ENCODE assay signal across 15 mouse cellular contexts in genomic region chr4:59333424-59333895, GRCm38 (mm10).
"Had no signal": no experiment of that assay in that cellular context is flagged by ENCODE, and none has a peak within 500 bp of the region (broad histone marks: within the 10 kb centered on the region; RNA-seq: fewer than 3 reads in every experiment).

No protein-coding gene starts in this region.

- DNase-seq: kidney, adult 2 months; kidney, postnatal 25 days; lung, adult 2 months; lung, postnatal 36 days; right cerebral cortex, adult 18-20 months; right cerebral cortex, postnatal 25 days; thymus, adult 18-20 months had no signal

- H3K4me3 ChIP-seq: left cerebral cortex, adult 2 months; limb, embryonic 10.5 days; liver, embryonic 15.5 days; midbrain, embryonic 10.5 days; midbrain, embryonic 15.5 days; neural tube, embryonic 15.5 days had no signal

- H3K36me3 ChIP-seq: limb, embryonic 10.5 days; midbrain, embryonic 10.5 days; midbrain, embryonic 15.5 days; neural tube, embryonic 15.5 days had no signal

- H3K27me3 ChIP-seq: liver, embryonic 15.5 days; midbrain, embryonic 15.5 days; neural tube, embryonic 15.5 days had no signal

- ATAC-seq: intestine, embryonic 16.5 days; lung, postnatal 0 days; midbrain, embryonic 15.5 days had no signal

- H3K27ac ChIP-seq: left cerebral cortex, adult 2 months; limb, embryonic 10.5 days; liver, embryonic 15.5 days; midbrain, embryonic 10.5 days; midbrain, embryonic 15.5 days; neural tube, embryonic 15.5 days had no signal
